Mouse (Mus musculus) ovary, postnatal 36 days (tissue): Measurements from ENCODE around the gene Srl.
A peak's percentile ranks its signal among the peaks of the same experiment; 100 is the strongest.
"Not testable (repeated sequence)": the region's sequence is repeated elsewhere in the genome, so short reads cannot be mapped to it uniquely, and the experiment has no call there.

ENCODE experiments used
- DNase-seq: peaks from one replicate; pipeline ENCODE4 v3.0.0; 2022; ENCODE audit warnings: low spot score, mixed read lengths

Srl gene

DNA sequence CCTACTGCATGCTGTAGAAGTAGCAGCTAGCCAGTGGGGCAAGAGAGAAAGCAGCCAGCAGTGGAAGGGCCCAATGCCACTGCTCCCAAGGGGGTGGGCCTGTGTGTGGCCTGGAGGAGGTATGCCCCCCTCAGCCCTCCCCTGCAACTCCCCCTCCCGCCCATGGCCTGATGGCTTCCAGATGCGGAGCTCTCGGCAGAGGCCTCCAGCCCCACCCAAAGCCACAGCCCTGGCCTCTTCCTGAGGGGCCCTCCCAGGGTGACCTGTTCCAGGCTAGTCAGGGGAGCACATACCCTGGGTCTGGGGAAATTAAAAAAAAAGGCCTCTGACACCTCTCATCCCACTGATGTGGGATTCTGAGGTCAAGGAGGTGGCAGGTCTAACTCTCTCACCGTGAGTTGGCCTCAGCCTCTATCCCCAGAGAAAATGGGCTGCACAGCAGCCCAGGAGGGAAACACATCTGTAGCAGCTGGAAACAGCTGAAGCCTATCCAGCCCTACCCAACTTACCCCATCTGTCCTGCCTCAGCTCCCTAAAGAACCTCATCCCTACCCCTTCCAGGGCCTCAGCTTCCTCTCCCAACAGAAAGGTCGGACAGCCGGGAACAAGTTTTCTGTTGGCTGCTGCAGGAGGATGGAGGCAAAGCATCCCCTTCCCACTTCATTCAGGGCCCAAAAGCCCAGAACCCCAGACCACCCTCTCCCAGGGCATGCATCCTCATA, 11.4 kb upstream of the Srl start:
- no peak for DNase-seq

DNA sequence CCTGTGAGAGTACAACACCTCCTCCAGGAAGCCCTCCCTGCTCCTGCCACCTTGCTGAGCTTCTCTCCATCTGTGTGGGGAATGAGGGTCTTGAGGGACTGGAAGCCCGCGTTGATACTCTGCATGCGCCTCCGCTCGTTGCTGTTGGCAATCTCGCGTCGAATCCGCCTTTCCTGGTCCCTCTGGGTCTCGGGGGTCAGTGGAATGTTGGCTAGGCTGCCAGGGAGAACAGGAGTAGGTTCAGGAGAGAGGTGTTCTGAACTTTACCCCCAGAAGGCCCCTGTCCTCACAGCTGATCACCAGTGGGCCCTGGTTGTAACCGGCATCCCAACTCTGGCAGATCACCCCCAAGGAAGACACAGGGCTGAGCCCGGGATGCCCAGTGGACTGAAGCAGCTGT, 10.3 kb upstream of the Srl start:
- no peak for DNase-seq

DNA sequence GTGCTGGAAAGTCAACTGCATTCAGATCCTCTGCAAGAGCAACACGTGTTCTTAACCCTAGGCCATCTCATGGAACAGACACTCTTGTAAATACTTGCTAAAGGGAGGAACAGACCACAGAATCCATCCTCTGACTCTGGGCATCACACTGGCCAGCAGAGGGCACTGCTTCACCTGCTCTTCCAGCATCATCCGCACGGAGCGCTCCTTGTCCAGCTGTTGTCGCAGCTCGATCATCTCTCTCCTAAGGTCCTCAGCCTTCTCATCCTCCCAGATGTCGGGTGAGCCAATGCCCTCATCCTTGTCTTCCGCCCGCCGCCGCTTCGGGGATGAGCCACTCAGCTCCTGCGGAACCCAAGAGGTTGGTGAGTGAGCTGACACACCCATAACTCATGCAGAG, 9.4 kb upstream of the Srl start:
- peak; percentile 66 for DNase-seq

DNA sequence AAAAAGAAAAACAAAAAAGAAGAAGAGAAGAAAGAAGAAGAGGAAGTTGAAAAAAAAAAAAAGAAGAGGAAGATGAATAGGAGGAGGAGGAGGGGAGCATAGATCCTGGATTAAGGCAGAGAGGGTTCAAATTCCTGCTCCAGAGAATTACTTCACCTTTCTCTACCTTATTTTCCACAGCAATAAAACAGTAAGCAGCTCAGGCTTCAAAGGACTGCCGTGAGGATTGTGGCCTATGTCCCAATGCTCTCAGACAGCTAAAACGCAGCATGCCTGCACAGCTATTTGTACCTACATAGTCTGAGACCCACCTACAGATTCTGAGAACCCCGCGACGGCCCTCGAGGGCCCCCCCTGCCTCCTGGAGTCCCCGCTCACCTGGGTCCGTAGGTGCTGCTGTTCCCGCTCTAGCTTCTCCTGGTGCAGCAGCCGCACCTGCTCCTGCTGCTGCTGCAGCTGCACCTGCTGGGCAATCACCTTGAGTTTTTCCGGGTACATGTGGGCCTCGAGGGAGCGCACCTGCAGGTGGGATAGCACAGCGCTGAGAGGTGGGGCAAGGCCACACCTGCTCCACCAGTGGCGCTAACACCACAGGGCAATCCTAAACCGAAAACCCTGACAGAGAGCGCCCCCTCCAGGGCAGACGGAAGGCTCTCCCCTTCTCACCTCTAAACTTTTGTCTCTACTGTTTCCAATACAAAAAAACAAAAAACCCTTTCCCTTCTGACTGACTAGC, 7.5 kb upstream of the Srl start:
- DNase-seq: no peak

DNA sequence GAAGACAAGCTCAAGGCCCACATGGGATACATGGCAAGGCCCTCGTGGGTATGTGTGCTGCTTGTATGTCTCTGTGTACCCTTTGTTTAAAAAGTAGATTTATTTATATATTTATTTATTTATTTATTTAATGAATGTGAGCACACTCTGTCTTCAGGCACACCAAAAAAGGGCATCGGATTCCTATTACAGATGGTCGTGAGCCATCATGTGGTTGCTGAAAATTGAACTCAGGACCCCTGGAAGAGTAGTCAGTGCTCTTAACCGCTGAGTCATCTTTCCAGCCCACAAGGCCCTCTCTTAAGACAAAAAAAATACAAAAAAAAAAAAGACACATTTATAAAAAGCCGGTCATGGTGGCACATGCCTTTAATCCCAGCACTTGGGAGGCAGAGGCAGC, 6.0 kb upstream of the Srl start:
- DNase-seq: no peak

DNA sequence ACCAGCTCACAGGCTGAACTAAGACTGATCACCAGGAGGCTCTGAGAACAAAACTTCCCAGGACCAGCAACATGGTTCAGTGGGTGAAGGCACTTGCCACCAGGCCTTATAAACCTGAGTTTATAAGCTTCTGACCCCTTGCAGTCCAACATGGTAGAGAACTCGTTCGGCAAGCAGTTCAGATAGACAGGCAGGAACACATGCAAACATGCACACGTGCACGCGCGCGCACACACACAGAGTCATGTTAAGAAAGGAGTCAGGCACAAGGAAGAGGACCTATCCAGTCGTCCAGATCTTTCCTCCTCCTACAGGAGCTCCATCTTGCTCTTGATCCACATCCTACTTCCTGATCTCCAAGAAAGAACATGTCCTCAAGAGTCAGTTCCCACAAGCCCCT, 5.2 kb upstream of the Srl start:
- no peak for DNase-seq

DNA sequence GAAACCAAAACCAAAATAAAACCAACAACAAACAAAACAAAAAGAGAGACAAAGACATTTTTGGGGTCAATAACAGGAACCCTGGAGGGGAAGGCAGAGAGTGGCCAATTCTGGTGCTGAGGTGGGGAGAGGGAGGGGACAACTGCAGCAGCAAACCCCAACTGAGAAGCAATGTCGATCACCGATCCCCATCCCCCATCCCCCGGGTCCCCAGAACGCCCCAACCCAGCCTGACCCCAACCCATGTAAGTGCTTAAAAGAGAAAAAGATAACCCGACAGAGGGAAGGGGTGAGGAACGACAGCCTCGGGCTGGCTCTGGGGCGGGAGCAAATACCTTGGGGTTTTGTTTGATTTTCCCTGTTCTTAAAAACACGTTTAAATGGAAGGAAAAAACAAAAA, 3.2 kb upstream of the Srl start:
- no peak for DNase-seq

DNA sequence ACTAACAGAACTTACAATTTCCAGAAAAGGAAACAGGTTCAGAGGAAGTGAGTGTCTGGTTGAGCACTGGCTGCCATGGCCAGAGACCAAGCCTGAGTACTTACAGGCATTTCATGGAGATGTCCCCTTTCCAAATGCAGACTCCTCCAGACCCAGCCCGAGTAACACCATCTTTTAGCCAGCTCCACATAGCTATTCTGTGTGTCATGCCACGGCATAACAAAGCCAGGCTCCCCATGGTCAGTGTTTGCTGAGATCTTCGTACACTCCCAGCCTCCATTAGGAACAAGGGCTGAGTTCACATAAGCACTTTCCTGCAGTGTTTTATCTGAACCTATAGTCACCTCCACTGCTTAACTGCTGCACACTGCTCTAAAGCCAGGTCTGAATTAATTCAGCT, 1.6 kb upstream of the Srl start:
- no peak for DNase-seq

DNA sequence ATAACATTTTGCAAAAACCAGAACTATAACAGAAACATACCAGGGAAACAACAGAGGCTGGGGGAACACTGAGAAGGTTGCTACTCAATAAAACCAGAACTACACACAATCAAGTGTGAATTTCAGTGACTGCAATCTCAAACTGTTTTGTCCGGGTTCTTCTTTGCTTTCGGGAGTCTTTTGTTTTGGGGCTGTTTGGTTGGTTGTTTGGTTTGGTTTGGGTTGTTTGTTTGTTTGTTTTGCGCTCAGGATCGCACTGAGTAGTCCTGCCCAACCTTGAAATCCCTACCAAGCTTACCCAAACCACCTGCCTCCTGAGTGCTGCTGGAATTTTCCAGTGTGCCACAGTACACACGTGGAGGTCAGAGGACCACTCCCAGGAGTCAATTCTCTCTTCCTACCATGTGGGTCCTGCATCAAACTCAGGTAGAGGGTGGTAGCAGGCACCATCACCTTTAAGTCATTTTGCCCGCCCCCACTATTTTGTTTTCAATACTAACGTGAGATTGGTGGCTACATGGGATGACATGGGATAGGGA, 689 bp upstream of the Srl start:
- no peak for DNase-seq

DNA sequence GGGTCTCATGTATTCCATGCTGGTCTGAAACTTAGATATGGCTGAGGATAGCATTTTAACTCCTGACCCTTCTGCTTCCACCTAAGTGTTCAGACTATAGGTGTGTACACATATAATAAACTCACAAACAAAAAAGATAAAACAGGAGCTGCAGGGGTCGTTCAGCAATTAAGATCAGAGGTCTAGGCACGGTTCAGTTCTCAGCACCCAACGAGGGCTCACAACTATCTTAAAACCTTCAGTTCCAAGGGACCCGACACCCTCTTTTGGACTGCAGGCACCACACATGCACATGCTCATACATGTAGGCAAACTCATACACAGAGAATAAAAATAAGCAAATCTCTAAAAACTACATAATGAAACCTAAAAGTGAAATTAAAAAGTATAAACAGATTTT, 583 bp downstream of the Srl start:
- DNase-seq: no peak

DNA sequence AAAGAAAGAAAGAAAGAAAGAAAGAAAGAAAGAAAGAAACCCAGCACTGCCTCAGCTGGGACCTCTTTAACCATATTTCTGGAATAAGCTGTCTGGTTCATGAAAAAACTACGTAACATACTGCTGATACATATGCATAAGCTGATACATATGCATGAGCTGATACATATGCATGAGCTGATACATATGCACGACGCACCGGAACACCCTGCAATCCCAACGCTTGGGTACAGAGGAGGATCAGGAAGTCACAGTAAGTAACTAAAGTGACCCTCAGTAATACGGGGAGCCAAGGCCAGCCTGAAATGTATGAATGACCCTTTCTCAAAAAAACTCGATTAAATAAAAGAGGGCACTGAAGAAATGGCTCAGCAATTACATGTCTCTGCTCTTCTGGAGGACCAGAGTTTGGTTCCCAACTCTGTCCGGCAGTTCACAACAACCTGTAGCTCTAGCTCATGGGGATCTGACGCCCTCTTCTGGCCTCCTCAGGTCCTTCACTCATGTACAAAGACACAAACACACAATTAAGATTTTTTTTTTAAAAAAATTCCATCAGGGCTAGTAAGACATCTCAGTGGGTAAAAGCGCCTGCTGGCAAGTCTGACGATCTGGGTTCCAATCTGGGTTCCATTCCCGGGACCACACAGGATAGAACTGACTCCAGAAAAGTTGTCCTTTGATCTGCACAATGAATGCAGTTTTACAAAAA, 1.4 kb downstream of the Srl start:
- no peak for DNase-seq

DNA sequence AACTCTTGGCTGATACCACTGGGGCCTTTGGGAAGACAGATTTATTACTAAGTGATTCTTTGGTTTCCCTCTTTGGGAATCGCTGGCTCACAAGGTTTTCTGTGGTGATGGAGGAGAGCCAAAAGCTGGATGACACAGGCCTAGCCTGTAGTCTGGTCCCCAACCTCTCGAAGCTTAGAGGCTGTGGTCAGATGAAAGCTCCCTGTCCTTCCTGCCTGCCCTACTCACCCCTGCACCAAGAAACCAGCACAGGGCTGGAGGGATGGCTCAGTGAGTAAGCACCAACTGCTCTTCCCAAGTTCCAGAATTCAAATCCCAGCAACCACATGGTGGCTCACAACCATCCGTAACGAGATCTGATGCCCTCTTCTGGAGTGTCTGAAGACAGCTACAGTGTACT, 2.1 kb downstream of the Srl start:
- no peak for DNase-seq

DNA sequence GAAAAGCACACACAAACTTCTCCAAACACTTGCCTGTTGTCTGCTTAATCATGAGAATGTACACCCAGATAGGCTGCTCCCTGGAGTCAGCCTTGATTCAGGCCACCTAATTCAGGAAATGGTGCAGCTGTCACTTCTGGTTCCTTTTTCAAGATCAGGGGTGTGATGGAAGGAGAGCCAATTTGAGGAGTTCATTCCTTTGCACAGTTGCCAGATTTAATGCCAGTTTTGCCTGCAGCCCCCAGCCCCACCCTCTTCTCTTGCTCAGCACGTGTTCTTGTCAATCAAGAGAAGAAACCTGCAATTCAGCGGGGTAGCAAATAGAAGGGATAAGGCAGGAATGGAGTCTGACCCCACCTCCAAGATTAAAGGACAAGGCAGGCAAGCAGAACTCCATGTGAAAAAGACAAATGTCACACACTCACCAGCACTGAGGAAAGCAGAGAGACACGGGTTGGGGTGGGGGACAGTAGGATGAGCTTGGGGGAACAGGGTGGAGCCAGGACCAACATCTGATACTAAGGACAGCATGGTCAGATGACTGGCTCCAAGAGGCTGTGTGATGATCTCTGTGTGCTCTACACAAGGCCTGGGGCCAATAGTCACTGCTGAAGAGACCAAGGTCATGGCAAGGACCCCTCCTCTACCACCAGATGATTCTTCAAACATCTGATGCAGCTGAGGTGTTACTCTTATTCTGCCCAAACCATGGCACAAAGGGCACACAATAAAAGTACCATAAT, 3.8 kb downstream of the Srl start:
- no peak for DNase-seq

DNA sequence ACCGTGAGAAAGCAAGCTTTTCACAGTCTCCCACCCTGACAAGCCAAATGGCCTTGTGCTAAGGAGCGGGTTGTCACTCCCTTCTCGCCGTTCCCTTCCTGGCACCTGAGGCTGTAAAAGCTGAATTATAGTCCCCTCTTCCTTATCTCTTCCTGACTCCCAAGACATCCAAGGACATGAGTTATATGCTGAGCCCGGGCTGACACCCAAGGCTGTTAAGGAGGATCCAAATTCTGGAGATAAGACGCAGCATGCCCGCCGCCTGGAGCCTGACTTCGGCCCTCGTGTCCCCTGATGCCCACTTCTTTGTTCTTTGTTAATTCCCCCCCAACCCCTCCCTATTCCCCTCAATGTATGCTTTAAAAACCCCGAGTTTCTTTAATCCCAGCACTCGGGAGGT, 14.2 kb downstream of the Srl start:
- DNase-seq: not testable (repeated sequence)

DNA sequence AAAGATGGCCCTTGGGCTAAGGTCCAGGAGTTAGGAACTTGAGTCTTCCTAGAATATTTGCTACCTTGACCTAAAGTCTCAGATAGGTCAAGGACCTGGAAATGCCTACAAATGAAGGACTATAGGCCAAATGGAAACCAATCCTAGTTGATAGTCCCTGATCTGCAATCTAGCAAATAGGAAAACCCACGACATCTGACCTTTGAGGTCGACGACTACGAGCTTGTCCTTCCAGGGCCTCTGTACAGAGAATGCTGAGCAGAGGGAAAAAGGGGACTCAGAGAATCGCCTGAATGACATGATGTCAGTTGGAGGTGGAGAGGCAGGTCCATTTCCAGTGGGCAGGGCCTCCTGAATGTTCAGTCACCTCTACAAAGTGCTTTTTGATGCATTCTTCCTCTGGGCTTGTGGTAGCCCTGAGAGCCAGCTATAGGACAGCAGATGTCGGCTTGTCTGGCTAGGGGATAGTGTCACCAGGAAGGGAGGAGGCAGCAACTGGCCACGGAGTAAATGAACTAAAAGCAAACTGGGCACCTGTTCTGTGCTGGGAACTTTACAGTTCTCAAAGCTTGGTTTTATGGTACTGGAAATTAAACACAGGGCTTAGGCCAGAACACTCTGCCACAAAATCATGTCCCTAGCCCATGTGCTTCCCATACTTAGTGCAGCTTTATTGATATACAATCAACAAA, 18.2 kb downstream of the Srl start:
- no peak for DNase-seq

DNA sequence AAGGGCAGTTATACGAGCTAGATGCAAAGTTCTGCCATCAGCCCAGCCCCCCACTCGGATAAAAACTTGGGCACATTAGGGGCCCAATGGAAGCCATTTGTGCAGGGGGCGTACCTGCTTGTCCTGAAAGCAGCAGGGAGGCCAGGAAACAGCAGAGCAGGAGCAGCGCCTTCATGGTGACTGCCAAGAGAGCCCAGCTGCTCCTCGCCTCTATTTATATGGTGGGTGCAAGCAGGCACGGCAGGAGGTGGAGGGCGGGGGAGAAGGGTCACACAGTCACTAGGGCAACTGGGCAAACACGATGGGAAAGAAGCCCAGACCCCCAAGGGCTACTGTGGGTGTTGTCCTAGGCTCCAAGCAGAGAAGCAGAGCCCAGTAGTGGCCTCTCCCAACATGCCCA, 18.7 kb downstream of the Srl start:
- no peak for DNase-seq

DNA sequence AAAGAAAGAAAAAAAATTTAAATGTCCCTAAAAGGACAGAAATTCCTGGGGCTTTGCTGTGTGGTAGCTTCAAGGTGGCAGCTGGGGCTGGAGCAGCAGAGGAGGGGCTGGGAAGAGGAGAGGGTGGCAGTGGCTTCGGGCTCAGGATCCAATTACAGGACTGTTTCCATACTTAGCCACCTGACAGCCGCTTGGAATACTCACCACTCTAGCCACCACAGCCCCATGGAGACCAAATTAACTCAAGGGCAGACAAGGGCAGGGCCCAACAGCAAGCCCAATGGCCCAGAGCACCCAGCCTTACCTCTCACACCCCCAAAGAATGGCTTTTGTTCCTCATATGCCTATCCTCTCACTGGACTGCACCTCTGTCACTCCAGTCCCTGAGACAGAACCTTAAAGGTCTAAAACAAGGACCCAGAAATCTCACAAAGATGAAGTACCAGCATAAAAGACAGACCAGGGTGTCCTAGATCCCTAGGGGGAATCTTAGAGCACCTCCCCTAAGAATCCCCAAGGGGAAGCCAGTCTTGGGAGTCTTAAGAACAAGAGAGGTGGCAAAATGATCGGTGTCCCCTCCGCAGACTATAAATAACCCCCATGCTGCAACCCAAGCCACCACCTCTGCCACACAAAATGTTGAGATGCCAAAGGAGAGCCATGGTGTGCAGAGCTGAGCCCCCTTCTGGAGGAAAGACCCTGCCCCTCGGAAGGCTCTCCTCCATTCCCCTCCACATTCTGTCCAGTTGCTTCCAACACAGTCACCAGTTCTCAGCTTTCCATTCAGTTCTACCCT, 19.7 kb downstream of the Srl start:
- DNase-seq: no peak

DNA sequence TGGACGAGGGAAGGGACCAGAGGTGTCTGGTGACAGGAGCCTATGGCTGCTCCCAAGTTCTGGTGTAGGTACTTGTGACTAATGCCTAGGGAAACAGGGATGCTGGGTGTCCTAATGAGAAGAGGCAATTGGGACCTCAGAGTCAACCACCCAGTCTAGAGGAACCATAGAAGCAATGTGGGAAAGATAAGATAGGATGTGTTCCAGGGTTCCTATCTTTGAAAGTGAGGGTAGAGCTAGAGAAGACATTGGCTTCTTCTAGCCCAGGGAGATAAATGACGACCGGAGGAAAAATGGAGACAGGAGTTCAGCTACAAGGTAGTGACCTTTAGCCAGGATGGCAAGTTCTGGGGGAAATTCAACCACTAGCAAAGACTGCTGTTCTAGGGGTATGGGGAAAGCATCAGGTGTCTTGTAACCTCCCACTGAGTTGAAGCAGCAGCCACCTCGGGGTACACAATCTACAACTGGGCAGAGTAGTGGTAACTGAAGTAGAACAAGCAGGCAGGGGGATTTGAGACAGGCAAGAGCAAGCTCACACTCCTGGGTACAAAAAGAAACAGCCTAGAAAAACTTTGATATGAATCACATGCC, 20.4 kb downstream of the Srl start:
- DNase-seq: no peak

DNA sequence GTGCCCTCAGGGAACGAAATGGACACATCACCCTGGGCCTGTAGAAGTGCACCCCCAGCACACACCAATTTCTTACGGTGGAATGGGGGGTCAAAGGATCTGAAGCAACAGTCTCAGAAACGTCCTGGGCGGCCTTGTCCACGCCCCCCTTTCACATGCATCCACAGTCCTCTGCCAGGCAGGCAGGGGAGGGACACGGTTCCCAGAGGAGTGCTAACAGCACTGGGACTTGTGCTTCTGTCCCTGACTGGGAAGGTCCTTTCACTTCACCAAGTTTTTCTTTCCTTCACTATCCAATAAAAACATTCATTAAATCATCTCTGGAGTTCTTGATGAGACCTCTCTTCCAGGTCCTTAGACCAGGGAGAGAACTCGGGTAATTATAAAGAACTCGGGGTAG, 20.9 kb downstream of the Srl start:
- DNase-seq: no peak

DNA sequence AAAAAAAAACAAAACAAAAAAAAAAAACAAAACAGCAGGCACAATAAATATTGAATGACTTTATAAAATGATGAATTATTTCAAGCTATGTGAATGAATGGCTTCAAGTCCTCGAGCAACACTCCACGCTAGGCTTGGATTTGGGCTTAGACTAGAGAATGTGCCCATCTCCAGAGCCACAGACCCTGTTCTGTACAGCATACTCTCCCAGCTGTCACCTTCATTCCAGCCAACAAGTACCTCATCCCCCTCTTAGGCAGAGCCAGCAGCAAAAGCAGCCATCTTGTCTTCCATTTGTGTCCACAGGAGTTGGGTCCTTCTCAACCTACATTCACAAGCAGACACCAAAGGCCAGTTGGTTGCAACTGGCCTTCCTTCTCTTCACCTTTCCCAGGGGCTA, 21.8 kb downstream of the Srl start:
- DNase-seq: no peak

DNA sequence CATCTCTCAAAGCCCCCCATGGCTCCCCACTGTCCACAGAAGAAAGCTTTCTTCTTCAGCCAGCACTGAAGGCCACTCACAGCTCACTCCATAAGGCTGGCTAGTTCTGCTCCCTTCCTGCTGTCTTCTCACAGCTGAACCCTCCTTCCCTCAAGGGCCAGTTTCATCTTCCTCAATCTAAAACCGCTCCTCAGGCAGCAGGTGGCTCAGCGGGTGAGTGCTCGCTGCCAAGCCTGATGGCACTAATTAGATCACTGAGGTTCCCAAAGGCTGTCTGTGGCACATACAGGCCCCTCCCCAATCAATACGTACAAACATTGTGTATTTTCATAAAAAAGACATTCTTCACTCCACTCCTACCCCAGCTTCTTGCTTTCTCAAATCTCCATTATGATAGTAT, 22.5 kb downstream of the Srl start:
- DNase-seq: no peak
